Mouse (Mus musculus): Measurements from ENCODE around the gene Supt16. TPM values are rescaled to one million over a fixed set of nuclear protein-coding genes. Genes with fewer than 3 reads are reported as not detected.

Gene Supt16
- polyA plus RNA-seq, 1 experiment, result 10.8 TPM

- no peak overlapping the region for H3K4me3 ChIP-seq (replicated peaks; ENCODE audit: extremely low read depth, low read depth, low read length)
- 22% methylated on average over 4 of the region's 4 CpGs for WGBS
- H3K4me1 ChIP-seq (ENCODE audit: control insufficient read depth, insufficient read depth, low read length), result no peaks in the 10 kb centered on the region
- DNase-seq, result peak; percentile 66
- no peak for TF ChIP-seq POLR2A (IDR thresholded peaks at IDR 0.05; ENCODE audit: borderline replicate concordance, extremely low read depth, low read depth, low read length)
- peak; percentile 75 for TF ChIP-seq CTCF (IDR thresholded peaks at IDR 0.05; ENCODE audit: insufficient read depth, low read length)
Observed at GRCm38 (mm10) chr14:52123918-52124317, 73.3 kb downstream of the Supt16 start.

- no peaks in the 10 kb centered on the region for H3K4me1 ChIP-seq (ENCODE audit: control insufficient read depth, insufficient read depth, low read length)
- no peak for TF ChIP-seq POLR2A (IDR thresholded peaks at IDR 0.05; ENCODE audit: borderline replicate concordance, extremely low read depth, low read depth, low read length)
- TF ChIP-seq CTCF (IDR thresholded peaks at IDR 0.05; ENCODE audit: insufficient read depth, low read length), result no peak
- no peak for DNase-seq
- H3K4me3 ChIP-seq (replicated peaks; ENCODE audit: extremely low read depth, low read depth, low read length), result no peak overlapping the region
- WGBS, result 49% methylated on average over 7 of the region's 7 CpGs
Observed at GRCm38 (mm10) chr14:52120169-52120568, 77.0 kb downstream of the Supt16 start.

- H3K4me3 ChIP-seq (replicated peaks; ENCODE audit: extremely low read depth, low read depth, low read length), result peak overlapping the region; percentile 52
- no peaks in the 10 kb centered on the region for H3K4me1 ChIP-seq (ENCODE audit: control insufficient read depth, insufficient read depth, low read length)
- TF ChIP-seq POLR2A (IDR thresholded peaks at IDR 0.05; ENCODE audit: borderline replicate concordance, extremely low read depth, low read depth, low read length), result 0 out of 2 replicates have a peak, but pooled peaks have one; percentile 9
- no peak for TF ChIP-seq CTCF (IDR thresholded peaks at IDR 0.05; ENCODE audit: insufficient read depth, low read length)
- WGBS, result 1% methylated on average over 38 of the region's 38 CpGs
- DNase-seq, result peak; percentile 41
Observed at GRCm38 (mm10) chr14:52118823-52119608, 78.2 kb downstream of the Supt16 start.

GRCm38 (mm10) chr14:52118456-52118822, 78.8 kb downstream of the Supt16 start:
- H3K4me1 ChIP-seq (ENCODE audit: control insufficient read depth, insufficient read depth, low read length), result no peaks in the 10 kb centered on the region
- no peak for TF ChIP-seq POLR2A (IDR thresholded peaks at IDR 0.05; ENCODE audit: borderline replicate concordance, extremely low read depth, low read depth, low read length)
- no peak for TF ChIP-seq CTCF (IDR thresholded peaks at IDR 0.05; ENCODE audit: insufficient read depth, low read length)
- 24% methylated on average over 8 of the region's 8 CpGs for WGBS
- H3K4me3 ChIP-seq (replicated peaks; ENCODE audit: extremely low read depth, low read depth, low read length), result no peak overlapping the region
- no peak for DNase-seq

- TF ChIP-seq CTCF (IDR thresholded peaks at IDR 0.05; ENCODE audit: insufficient read depth, low read length), result no peak
- no peak for TF ChIP-seq POLR2A (IDR thresholded peaks at IDR 0.05; ENCODE audit: borderline replicate concordance, extremely low read depth, low read depth, low read length)
- no peaks in the 10 kb centered on the region for H3K4me1 ChIP-seq (ENCODE audit: control insufficient read depth, insufficient read depth, low read length)
- no peak for DNase-seq
- no peak overlapping the region for H3K4me3 ChIP-seq (replicated peaks; ENCODE audit: extremely low read depth, low read depth, low read length)
- 95% methylated on average over 5 of the region's 5 CpGs for WGBS
Observed at GRCm38 (mm10) chr14:52117241-52117640, 80.0 kb downstream of the Supt16 start.

- Histone ChIP-seq H3K4me3 (replicated peaks; ENCODE audit: extremely low read depth, low read depth, low read length) (no peak overlapping the region), H3K4me1 (ENCODE audit: control insufficient read depth, insufficient read depth, low read length) (no peaks in the 10 kb centered on the region)
- WGBS, result 59% methylated on average over 1 of the region's 1 CpGs
- TF ChIP-seq CTCF (IDR thresholded peaks at IDR 0.05; ENCODE audit: insufficient read depth, low read length), result no peak
- no peak for TF ChIP-seq POLR2A (IDR thresholded peaks at IDR 0.05; ENCODE audit: borderline replicate concordance, extremely low read depth, low read depth, low read length)
- DNase-seq, result no peak
Observed at GRCm38 (mm10) chr14:52114101-52114500, 83.1 kb downstream of the Supt16 start.

Other genes with a start within 250 kb of the Supt16 start
- gene Arhgef40, start 212.7 kb downstream of the Supt16 start, polyA plus RNA-seq (2012; rRNA removed), result 70.0 and 72.8 TPM in 2 replicates
- 0.58 and 0.69 TPM in 2 replicates for gene Tmem253, start 181.8 kb downstream of the Supt16 start, polyA plus RNA-seq (2012; rRNA removed)
- gene Zfp219, start 176.7 kb downstream of the Supt16 start, polyA plus RNA-seq (2012; rRNA removed), result 84.8 and 87.6 TPM in 2 replicates
- gene Olfr221, start 155.0 kb downstream of the Supt16 start, polyA plus RNA-seq (2012; rRNA removed), result not detected in 2 replicates
- gene Hnrnpc, start 93.4 kb downstream of the Supt16 start, polyA plus RNA-seq (2012; rRNA removed), result 50.1 and 83.7 TPM in 2 replicates
- gene Rpgrip1, start 86.7 kb downstream of the Supt16 start, polyA plus RNA-seq (2012; rRNA removed), result 2.5 TPM in 2 replicates
- 23.6 and 32.9 TPM in 2 replicates for gene Chd8, start 60.4 kb upstream of the Supt16 start, polyA plus RNA-seq (2012; rRNA removed)
- gene Tox4, start 81.7 kb upstream of the Supt16 start, polyA plus RNA-seq (2012; rRNA removed), result 23.0 and 32.0 TPM in 2 replicates
- gene Rab2b, start 82.1 kb upstream of the Supt16 start, polyA plus RNA-seq (2012; rRNA removed), result 7.7 and 13.0 TPM in 2 replicates
- 20.3 and 22.7 TPM in 2 replicates for gene Mettl3, start 107.7 kb upstream of the Supt16 start, polyA plus RNA-seq (2012; rRNA removed)
- gene Sall2, start 131.3 kb upstream of the Supt16 start, polyA plus RNA-seq (2012; rRNA removed), result 6.3 and 8.1 TPM in 2 replicates
- not detected in 2 replicates for gene Olfr1513, start 159.0 kb upstream of the Supt16 start, polyA plus RNA-seq (2012; rRNA removed)
- not detected in 2 replicates for gene Olfr1512, start 181.8 kb upstream of the Supt16 start, polyA plus RNA-seq (2012; rRNA removed)
- gene Olfr1511, start 200.0 kb upstream of the Supt16 start, polyA plus RNA-seq (2012; rRNA removed), result not detected in 2 replicates
- not detected in 2 replicates for gene Olfr1510, start 217.0 kb upstream of the Supt16 start, polyA plus RNA-seq (2012; rRNA removed)
- not detected in 2 replicates for gene Olfr1509, start 245.6 kb upstream of the Supt16 start, polyA plus RNA-seq (2012; rRNA removed)